Mouse (Mus musculus) yolk sac, embryonic 10.5 days (tissue): ENCODE results near the gene Dpf3.

Source experiments
- DNase-seq: peaks from one replicate; pipeline ENCODE4 v3.0.0-alpha.2; 2017; ENCODE audit warnings: low spot score

The Dpf3 gene

DNA sequence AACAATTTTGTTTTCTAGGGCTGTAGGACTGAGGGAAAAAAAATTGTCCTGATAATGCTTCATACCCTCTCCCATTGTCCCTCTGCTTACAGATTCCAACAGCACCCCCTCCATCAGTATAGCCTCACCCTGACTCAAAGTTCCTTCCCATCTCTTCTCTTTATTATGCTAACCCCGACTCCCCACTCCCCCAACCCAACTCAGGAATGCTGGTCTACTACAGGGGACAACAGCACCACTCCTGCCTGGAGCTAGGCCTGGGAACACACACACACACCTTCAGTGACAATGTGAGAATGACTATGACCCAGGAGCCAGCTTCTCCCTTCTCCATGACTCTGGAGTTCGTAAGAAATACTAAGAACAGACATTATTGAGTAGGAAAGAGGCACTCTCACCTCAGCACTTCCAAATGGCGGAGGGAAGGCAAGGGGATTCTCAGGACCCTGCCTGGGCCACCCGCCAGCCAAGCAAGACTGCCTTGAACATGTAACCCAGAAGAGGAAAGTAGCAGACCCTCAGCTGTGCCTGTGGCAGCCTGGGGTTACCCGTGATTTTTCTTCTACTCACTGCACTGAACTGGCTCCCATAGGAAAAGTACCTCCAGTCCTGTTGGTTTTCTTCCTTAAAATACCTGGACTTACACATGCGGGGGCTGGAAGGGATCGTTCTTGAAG lies 276.2 kb downstream of the Dpf3 start:
- DNase-seq = no peak

DNA sequence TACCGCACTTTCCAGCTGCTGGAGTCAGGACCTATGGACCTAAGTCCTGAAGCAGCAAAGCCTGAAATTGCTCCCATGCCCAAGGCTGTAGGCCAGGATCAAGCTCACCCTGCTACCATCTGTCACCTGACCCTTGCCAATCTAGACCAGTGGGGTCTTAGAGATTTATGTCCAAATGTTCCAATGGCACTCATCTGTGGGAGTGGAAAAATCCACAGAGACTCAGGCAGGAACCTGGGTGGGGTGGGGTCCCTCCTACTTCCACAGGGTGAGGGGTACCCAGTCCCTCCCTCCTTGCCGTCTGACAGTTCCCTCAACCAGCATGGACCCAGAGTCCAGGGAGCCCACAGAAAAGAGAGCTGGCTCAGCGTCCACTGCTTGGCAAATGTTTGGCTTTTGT lies 276.8 kb downstream of the Dpf3 start:
- no peak for DNase-seq

DNA sequence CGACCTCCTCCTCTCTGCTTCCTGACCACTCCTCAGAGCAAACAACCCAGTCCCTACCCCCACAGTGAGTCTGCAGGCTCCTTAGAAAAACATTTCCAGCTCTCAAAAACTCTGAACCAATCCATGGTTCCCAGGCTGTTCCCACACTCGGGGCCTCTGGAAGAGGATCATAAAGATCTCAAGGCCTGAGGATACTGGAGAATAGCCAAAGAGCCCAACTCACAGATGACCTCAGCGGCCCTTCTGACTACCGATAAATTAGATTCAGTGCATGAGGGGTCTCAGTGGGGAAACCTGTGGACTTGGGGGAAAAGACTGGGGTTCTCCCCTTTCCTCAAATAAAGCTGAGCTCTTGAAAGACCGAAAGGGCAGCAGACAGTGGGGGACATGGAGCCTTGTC lies 277.2 kb downstream of the Dpf3 start:
- DNase-seq = no peak

DNA sequence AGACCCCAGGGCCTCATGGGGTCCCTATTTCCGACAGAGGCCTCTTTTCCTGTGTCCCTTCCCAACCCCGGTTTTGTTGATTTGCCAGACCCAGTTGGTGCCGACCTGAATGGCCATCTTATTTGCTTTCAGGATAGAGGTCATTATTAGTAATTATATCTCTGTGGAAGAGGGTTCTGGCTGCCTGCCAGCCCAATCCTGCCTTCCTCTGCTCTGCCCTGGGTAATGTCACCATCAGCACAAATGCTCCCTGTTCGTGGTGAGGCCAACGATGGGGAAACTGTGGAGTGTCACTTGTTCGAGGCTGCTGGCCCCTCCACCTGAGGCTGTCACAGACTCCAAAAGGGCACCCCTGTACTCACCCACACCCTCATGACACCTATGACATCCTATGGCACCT lies 278.1 kb downstream of the Dpf3 start:
- DNase-seq = no peak

DNA sequence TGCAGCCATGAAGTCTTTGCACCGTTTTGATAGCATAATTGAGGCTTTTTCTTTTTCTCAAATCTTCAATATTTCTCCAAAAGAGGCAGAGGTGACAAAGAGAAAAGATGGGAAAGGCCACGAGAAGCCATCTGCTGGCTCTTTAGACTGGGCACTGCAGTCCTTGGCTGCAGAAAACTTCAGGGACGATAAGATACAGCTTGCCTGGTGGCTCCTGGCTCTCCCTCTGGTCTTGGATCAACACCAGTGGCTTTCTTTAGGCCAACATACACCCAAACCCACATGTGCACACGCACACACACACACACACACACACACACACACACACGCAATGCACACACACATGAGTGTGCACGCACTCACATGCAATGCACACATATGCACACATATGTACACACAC lies 278.7 kb downstream of the Dpf3 start:
- no peak for DNase-seq

DNA sequence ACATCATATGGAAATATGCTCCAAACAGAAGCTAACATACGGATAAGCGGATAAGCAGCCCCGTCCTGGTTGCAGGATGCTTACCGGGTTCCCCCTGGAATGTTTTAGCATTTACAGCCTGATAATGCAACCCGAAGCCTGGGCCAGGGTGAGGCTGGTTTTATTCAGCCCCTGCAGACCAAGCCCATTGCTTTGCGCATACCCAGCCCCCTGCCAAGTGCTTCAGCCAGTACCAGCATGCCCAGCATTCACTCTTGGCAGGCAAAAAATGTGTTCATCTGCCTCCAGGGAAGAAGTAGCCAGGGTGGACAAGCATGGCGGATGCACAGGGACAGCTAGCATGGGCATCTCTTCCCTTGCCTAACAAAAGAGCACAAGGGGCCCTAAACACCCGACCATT lies 279.5 kb downstream of the Dpf3 start:
- DNase-seq = no peak

DNA sequence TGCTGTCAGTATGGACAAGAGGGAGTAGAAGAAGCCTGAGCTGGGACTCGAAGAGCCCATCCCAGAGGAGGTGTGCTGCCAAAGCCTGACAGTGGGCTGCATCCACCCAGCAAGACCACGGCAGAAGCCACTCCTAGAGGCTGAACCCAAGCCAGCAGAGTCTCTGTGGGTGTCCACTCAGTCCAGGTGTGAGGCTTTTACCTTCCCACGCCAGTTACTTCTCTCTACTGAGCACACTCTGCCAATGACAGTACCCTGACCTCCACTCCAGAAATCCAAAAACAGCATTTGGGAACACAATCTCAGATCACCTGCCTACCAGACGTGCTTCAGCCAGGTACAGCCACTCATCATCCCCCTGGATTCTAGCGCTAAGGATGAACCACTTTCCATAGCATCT lies 280.0 kb downstream of the Dpf3 start:
- no peak for DNase-seq

DNA sequence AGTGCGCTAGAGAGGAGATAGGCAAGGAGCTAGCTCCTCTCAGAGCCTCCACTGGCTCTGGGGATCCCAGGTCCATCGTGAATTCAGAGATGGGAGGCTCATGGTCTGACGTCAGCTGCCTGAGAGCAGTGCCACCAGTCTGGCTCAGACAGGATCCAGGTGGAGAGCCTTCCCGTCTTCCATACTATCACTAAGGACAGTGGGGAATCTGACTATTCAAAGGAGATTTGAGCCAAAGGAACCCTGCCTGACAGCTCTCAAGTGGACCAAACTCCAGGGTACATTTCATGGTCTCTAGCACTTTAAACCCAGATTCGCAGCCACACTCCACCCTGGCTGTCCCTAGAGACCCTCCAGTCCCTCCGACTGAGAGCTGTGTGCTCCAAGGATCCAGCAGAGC lies 280.6 kb downstream of the Dpf3 start:
- no peak for DNase-seq

DNA sequence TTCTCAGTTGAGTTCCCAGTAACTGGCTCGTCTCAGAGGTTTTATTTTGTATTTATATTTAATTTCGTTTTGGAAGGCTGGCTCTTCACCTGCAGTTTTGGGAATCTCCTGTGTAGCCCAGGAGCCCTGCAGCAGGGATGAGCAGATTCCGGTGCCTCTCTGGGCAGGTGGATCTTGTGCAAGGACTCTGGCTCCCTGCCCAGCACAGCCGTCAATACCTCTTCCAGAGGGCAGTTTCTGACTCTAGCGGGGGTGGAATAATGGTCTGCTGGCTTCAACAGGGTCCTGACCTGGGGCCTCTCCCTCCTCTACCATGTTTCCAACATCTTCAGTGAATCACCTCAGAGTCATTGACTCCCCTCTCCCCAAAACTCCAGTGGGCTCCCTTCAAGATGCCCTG lies 283.2 kb downstream of the Dpf3 start:
- DNase-seq = no peak

DNA sequence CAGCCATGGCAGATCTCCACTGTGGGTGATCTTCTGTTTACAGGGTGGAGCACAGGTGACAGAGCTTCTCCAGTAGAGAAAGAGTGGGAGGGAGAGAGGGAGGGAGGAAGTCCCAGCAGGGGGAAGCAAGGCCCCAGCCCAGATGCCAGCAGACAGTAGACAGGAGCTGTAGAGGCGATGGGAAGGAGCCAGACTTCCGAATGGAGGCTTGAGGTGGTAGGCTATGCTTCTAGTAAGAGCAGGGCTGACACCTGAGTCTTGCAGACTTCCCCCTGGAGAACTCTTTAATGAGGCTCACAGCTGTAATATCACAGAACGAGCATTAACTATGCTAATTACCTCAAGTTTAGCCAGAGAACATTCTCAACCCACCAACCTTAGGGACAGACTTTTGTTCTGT lies 285.8 kb downstream of the Dpf3 start:
- DNase-seq = no peak

DNA sequence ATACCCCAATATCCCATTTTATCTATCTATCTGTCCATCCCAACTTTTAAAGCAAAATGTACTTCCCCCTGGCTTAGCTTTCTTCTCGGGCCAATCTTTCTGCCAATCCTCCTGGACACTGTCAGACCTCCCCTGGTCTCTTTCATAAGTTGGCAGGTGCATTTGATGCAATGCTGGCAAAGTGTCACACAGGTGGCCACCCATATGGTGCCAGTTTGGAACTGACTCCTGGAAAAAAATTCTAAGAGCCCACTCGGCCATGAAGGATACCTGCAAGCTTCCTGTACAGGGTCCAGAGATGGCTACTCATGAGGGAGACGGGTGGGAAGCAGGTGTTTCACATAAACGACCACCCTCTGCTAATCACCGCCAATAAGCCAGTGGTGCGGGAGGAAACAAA lies 307.0 kb downstream of the Dpf3 start:
- DNase-seq = no peak

DNA sequence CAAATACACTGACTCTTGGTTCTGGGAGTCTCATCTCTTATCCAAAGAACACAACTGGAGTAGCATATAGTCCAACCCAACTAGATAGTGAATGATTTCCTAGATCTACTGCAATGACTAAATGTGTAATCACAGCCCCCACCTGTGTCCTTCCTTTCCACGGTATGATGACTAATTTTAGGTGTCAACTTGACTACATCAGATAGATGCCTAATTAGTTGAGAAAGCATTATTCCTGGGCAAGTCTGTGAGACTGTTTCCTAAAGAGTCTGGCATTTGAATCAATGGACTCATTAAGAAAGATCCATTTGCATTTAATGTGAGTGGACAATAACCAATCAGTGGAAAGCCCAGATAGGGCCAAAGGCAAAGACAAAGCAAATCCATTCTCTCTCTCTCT lies 307.7 kb downstream of the Dpf3 start:
- no peak for DNase-seq

DNA sequence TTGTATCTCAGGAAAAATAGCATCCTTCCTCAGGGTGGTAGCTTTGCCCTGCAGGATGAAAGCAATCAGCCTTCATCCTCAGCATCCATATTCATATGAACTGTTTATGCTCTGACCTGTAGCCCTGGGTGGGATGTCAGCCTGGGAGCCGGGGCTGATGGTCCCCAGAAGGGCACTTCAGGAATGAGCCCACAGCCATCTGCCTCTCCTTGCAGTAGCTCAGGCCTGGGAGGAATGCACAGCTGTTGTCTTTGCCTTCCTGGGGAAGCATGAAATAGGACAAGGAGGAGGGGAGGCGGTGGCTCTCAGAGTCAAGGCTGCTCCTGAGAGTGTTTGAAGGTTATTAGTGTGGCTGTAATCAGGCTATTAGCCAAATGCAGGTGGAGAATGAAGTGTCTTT lies 308.7 kb downstream of the Dpf3 start:
- DNase-seq = no peak

DNA sequence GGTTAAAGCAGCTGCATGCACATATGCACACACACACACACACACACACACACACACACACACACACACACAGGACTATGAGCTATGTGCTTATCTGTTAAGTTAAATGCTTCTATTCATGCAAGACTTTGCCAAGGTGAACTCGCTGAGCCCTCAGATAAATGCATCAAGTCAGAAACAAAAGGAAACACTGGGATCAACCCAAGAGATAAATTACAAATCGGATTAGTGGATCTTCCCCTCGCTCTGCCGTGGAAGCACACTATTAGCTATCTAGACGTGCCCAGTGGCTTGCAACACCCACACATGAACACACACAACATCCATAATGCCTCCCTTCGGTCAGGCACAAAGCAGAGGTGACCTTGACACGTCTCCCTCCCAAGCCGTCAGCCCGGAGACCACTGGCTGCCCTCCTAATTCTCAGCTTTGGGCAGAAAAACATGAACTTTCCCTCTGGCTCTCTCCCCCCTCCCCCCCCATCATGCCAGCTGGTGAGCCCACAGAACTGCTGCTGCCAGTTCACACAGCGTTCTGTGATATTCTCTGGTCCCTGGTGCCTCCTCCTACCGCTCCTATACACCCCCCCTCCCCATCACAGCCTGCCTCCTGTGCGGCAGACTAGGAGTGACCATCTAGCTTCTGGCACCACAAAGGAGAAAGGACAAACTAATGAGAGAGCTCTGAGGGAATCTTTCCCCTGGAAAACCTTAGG lies 317.9 kb downstream of the Dpf3 start:
- no peak for DNase-seq

DNA sequence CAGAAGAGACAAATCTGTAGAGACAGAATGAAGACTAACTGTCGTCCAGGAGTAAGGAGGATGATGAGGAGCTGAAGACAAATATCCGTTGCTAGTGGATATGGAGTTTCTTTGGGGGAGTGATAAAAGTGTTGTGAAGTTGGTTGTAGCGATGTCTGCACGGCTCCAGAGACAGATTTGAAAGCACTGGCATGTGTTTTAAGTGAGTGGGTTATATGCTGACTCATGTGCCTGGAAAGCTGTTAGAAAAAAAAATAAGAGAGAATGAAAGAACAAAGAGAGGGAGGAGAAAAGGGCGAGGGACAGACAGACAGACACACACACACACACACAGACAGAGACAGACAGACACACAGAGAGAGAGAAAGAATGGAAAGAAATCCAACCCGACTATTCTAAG lies 319.2 kb downstream of the Dpf3 start:
- DNase-seq = no peak

DNA sequence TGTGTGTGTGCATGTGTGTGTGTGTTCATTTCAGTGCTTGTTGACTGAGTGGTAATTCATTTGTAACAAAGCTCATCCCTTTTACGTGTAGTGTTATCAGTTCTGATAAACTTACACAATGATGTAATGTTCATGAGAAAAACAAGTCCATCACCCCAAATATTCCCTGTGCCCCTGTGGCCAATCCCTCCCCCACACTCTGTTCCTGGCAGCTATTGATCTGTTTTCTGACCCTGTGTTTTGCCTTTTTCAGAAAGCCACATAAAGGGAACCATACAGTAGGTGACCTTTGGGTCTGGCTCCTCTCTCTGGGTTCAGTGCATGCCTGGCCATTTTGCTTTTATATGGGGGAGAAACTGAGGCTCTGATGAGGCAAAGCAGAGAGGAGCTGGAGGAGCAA lies 322.5 kb downstream of the Dpf3 start:
- no peak for DNase-seq
